Mouse (Mus musculus) gastrocnemius, postnatal 10 days (tissue): Measurements from ENCODE around the gene Kif1b. TPM values are rescaled to one million over a fixed set of nuclear protein-coding genes. Genes with fewer than 3 reads are reported as not detected.

ENCODE experiments used
- DNase-seq: peaks from one replicate; pipeline ENCODE4 v3.0.0; 2021; ENCODE audit warnings: mixed read lengths
- long read RNA-seq, 2 experiments: library from polyadenylated mRNA; stranded (forward); transcript quantifications; one replicate each; pipeline ENCODE4 v2.0.0; 2021
- total RNA-seq, 2 experiments: library from RNA; stranded (reverse); gene quantifications; 2 replicates each; pipeline ENCODE4 v1.2.3; 2021

Gene Kif1b
- total RNA-seq = 100 to 1,000 TPM; 245 to 257 TPM
- long read RNA-seq, experiment 1, full-length matches to known transcripts = 11 of 261 reads
- long read RNA-seq, experiment 1, partial matches to known transcripts = 24 of 261 reads
- long read RNA-seq, experiment 1, other reads (novel, unspliced or antisense) = 226 of 261 reads
- long read RNA-seq, experiment 2, full-length matches to known transcripts = 10 of 219 reads
- long read RNA-seq, experiment 2, partial matches to known transcripts = 15 of 219 reads
- long read RNA-seq, experiment 2, other reads (novel, unspliced or antisense) = 194 of 219 reads

GRCm38 (mm10) chr4:149307596-149308490, at the start of gene Kif1b:
TSS of gene Kif1b (minus strand) at chr4:149307693.
- peak; percentile 100 for DNase-seq

DNA sequence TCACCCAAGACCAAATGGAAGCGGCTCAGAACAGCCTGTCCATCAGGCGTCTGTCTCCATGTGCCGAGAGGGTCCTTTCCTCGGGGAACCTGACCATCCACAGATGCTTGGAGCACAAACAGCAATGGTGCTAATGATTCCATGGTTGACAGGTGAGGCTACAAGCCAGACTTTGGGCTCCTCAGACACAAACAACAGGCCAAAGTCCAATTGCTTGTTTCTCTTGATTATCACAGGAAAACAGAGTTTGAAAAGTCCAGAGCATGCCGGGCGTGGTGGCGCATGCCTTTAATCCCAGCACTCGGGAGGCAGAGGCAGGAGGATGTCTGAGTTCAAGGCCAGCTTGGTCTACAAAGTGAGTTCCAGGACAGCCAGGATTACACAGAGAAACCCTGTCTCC, 47.2 kb upstream of the Kif1b start:
- no peak for DNase-seq

DNA sequence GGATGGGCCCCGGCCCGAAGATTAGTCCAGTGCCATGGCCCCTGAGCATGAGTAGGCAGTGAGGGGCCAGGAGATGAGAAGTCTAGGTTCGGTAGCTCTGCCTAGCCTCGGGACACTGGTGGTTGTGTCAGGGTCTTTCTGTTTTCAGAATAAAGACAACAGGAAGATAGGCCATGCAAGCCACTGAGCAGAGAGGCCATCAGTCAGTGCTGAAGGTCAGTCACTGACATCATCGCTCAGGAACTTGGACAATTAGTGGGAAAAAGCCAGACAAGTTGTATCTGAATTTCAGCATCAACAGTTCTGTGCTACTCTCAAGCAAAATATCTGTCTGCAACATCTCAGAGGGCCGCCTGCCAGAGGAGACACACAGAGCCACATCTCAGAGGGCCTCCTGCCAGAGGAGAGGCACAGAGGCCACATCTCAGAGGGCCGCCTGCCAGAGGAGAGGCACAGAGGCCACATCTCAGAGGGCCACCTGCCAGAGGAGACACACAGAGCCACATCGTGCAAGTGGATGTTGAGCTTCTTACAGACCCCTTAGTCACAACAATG, 44.2 kb upstream of the Kif1b start:
- peak; percentile 17 for DNase-seq

- no peak for DNase-seq
Observed at GRCm38 (mm10) chr4:149348963-149349362, 41.5 kb upstream of the Kif1b start.

- peak; percentile 25 for DNase-seq
Observed at GRCm38 (mm10) chr4:149345873-149346272, 38.4 kb upstream of the Kif1b start.

DNA sequence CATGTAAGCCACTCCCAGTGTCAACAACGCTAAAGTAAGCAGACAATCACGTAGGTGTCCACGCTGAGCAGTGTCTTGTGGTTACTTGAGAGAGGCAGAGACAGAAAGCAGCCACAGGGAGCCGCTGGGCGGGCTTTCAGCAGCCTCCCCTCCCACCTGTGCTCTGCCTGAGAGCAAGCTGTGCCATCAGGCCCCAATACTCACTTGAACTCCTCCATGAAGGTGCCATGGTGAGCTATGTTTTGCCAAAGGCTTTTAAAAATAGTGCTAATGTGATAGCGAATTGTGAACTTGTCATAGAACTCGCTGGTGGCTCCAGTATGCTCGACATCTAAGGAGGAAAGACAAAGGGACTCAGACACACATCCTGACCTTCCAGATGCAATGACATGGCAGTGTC, 36.8 kb upstream of the Kif1b start:
- DNase-seq = no peak

DNA sequence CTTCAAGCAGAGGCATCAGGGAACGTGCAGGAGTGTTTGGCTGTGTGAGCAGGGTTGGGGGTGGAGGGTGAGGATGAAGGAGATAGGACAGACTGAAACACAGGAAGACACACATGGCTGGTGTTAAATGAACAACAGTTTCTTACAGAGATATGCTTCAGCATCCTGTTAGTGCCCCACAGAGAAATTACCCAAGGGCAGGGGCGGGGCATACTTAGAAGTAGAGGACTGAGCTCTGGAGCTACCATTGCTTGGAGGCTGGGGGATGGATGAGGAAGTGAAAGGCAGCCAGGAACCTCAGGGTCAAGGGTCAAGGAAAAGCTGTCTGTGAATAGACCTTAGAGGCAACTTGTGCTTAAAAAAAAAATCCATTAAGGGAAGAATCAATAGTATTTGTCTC, 33.2 kb upstream of the Kif1b start:
- no peak for DNase-seq

DNA sequence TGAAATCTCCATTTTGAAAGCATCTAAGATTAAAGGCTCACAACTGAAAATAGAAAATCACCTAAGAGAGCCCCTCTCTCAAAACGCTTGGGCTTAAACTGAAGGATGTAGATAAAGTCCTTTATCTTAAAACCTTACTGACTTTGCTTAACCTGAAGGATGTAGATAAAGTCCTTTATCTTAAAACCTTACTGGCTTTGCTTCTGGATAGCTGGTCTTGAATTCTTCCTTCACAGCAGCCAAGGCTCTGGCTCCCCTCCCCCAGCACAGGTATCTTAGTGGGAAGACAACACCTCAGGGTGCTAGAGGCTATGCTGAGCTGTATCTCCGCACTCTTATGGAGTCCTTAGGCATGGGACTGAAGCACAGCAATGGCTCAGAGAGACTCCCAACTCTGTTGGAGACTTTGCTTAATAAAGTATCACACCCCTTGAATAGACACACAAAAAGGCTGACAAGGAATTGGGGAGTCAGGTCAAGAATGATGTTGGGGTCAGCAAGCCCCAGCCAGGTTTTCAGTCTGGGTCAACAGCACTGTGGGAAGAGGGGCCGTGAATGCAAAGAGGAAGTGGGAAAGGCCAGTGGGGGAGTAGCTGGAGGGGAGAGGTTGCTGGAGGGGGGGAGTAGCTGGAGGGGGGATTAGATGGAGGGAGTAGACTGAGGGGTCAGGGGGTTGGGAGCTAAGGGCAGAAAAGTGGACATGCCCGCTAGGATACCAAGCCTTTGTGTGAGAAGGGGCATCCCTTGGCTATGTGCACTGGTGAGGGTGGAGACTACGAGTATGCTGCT, 32.1 kb upstream of the Kif1b start:
- no peak for DNase-seq

GRCm38 (mm10) chr4:149338137-149338536, 30.6 kb upstream of the Kif1b start:
- no peak for DNase-seq

DNA sequence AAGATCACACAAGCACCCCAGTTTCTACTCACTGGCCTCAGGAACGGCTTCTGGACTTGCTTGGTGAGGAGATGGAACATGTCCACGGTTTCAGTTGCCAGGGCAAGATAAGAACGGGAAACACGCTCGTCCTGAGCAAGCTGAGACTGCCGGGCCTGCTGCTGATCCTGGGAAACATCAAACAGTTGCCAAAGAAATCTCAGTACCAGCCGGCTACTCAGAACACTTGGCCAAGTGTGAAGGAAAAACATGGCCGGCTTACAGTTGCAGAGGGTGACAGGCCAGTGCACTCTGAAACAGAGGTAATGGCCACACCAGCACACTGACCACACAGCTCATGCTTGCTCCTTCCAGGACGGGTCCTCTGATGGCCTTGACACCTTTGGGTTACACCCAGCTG, 29.9 kb upstream of the Kif1b start:
- no peak for DNase-seq

DNA sequence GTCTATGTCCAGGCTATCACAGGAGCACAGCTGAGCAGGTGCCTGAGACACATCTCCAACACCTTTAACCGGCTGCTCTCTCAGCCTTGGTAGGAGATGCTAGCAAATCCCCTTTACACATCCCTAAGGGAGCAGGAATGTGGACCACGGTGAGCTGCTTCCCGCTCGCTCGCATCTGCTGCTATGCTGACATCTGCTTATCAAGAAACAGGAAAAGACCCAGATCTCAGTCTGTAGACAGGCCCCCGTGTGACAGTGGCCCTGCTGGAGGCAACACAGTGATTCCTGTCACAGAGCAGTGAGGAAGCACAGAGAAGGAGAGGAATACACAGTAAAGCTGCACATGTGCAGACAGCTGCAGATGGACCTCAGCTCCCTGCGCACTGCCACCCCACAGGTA, 28.8 kb upstream of the Kif1b start:
- DNase-seq = no peak

DNA sequence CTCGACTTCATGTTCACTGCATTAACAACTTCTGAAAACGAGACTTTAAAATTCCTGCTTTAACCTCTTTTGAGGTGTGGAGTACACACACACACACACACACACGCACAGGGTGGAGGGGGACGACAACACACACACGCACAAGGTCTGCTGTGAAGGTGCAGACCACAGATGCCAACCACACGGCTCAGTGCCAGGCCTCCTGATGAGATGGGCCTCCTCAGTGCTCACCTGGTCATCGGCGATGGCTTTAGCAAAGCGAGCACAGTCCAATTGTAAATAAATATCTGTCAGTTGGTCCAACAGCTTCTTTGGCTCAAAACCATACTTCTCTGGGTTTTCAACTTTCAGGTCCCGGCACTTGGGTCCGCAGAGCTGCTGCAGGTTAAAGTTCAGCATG, 27.4 kb upstream of the Kif1b start:
- no peak for DNase-seq

GRCm38 (mm10) chr4:149332726-149333125, 25.2 kb upstream of the Kif1b start:
- no peak for DNase-seq

- no peak for DNase-seq
Observed at GRCm38 (mm10) chr4:149330495-149330894, 23.0 kb upstream of the Kif1b start.

- DNase-seq = no peak
Observed at GRCm38 (mm10) chr4:149328735-149329134, 21.2 kb upstream of the Kif1b start.

- no peak for DNase-seq
Observed at GRCm38 (mm10) chr4:149327281-149327680, 19.8 kb upstream of the Kif1b start.

GRCm38 (mm10) chr4:149325411-149326162, 18.1 kb upstream of the Kif1b start:
- no peak for DNase-seq

DNA sequence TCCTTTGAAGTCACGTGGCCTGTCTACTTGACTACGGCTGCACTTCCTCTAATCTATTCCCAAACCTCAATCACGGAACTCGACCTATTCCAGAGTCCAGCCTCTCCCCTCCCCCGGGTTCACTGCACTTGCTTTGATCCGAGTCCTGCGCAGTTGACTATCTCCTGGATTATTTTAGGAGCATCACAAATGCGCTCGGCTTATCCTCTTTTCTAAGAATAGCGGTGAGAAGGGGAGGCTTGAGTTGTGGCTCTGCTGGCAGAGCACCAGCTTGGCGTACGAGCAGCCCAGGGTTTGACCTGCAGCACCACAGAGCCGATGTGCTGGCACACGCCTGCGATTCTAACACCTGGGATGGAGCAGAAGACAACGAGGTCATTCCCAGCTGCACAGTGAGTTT, 16.2 kb upstream of the Kif1b start:
- DNase-seq = no peak

DNA sequence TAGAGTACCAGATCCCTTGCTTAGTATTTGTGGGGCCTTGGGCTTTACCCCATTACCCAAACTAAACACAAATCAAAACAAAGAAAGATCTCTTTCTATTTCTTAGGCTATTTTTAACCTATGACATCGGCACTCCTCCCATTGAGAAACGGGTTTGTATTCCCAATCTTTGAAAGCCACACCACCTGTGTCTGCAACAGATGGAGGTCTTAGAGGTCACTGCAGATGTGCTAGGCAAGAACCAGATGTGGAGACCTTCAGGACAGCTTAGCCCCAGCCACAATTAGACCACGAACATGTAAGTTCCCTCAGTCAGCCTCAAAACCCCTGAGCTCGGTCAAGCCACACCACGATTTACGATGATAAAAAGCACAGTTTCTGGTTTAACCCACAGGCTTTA, 15.2 kb upstream of the Kif1b start:
- no peak for DNase-seq

DNA sequence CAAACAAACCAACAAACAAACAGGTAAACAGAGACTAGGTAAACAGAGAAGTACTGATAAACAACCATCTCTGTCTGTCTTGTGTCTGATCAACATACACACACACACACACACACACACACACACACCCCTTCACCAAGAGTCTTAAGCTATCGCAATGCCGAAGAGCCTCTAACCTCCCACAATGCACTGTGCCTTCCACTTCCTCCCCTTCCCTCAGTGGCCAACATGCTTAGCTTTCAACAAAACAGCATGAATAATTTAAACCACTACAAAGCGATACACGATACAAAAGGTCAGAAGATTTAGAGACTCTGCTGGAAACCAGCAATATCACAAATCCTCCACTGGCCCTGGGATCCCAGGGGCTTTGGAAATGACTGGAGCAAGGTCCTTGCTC, 14.8 kb upstream of the Kif1b start:
- DNase-seq = no peak

DNA sequence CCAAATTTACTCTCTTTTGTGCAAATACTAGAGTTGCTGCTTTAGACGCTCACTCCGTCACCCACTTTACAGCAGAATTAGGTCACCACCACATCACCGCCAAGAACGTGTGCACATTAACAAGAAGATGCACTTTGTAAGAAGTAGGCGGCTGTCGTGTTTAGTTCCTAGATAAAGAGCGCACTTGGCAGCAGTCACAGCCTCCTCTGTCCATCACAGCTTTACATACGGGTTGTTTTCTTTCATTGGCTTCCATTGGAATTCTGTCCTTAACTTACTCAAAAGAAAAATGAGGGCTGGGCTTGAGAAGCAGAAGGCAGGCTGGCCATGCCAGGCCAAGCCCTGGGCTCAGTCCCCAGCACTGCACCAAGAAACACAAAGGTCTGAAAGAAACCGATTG, 11.6 kb upstream of the Kif1b start:
- DNase-seq = no peak

GRCm38 (mm10) chr4:149317387-149317786, 9.9 kb upstream of the Kif1b start:
- no peak for DNase-seq
